Mouse (Mus musculus) lung, postnatal 4 days (tissue): ENCODE results near the gene Cacna2d3.

Experiments used
- DNase-seq, 2 experiments: peaks; one replicate each; pipeline ENCODE4 v3.0.0; 2021

The Cacna2d3 gene

DNA sequence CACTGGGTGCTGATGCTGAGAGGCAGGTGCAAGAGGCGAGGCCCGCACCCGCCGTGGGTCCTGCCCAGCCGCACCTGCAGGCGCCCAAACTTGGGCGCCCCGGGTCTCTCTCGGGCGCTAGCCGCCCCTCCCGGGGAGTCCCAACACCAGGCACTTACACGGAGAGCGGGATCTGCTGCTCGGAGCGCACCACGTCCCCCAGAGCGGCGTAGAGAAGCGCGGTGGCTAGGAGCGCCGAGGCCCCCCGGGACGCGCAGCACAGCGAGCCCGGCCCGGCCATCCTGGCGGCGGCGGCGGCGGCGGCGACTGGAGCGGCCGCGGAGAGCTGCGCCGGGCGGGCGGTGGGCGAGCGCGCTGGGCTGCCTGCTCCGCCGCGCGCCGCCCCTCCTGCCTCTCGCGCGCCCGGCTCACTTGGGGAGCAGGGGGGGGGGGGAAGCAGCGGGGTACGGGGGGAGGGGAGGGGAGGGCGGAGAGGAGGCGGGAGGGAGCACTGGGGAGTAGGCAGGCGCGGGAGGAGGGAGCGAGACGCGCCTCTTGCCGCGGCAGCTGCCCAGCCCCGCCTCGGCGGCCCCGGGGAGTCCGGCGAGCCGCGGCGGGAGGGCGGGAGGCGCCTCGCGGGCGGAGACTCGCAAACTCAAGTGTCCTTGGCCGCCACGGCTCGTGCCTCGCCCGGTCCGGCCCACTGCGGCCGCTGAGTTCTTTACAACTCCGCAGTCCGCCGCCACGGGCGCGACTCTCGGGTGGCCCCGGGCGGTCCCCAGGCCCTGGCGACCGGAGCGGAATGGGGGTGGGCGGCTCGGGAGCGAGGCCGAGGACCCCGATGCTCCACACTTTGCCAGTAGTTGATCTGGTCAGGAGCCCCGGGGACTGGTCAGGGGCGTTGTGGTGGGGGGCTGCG, at the start of gene Cacna2d3:
TSS of gene Cacna2d3 (minus strand) at position 377 of the 898 bp plus-strand sequence.
- DNase-seq = peak; percentile 46 to 83

DNA sequence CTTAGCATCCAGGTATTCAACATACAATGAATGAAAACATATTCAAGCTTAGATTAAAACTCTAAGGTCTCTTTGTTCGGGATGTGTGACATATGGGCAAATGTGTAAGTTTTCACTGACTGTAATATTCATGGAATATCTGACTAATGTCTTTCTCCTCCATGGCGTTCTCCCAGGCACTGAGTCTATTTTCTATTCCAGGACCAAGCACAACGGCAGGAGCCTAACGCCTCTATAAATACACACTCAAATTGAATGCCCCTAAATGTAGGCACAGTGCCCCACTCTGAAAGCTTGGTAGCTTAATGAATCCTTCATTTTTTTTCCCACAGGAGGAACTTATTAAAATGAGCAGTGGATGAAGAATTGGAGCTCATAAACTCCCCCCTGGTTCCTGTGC, 47.8 kb upstream of the Cacna2d3 start:
- DNase-seq = no peak

DNA sequence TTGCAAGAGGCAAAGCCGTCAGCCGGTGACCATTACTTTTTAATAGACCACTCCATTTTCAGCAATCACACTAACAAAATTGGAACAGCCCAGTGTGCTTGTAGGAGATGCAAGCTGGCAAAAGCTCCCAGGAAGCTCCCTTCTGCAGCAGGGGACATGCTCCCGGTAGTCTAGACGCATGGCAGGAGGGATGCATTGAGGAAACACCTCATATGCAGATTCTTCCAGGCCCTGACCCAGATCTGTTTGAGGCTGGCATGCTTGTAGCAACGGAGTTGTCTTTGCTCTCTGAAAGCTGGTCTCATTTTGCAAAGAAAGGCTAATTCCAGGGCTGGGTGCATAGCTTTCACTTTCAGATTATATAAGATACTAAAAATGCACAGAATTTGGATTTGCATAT, 31.2 kb upstream of the Cacna2d3 start:
- peak; percentile 5 to 44 for DNase-seq

DNA sequence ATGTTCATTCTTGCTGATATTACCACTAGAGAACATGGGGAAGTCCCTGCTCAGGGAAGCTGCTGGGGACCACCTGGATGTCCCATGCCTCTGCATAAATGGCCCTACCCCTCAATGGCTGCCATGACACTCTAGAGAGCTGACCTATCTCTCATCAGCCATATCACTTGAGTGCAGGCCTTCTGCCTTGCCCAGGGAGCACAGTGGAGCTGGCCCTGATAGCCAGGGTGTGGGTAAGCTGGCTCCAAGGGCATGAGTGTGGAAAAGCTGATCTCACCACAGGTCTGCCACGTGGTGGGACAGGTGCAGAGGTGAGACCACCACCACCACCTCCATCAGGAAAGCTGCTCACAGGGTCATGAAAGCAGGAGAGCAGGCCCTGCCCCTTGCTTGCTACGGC, 17.1 kb upstream of the Cacna2d3 start:
- DNase-seq = no peak

DNA sequence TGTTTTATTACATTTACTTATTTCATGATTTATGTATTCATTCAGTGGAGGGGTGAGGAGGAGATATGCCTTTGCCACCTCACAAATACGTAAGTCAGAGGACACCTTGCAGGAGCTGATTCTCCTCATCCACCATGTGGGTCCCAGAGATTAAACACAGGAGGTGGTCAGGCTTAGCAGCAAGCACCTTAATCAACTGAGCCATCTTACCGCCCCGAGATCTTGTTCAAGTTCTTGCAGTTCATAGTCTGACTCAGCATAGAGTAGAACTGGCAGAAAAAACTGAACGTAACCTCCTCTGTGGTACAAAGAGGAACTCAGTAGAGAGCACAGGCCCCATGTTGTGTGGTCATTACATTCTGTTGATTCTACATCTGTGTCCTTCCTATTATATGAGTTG, 8.6 kb upstream of the Cacna2d3 start:
- DNase-seq = no peak

DNA sequence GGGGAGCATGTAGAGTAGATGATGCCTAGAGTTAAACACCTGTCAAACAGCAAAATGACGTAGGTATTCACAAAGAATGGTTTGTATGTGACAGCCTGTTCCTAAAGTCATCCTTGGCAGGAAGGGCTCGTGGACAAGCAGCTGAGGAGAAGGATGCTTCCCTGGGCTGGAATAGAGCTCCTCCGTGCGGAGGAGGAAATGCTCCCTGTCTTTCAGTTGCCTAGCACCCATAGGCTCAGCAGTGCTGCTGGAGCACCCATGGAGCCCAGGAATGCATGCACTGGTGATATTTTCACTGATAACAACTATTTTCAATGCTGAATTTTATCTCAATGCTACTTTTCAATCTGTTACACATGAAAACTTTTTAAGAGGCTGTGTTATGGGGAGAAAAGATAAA, 7.3 kb upstream of the Cacna2d3 start:
- DNase-seq = no peak

DNA sequence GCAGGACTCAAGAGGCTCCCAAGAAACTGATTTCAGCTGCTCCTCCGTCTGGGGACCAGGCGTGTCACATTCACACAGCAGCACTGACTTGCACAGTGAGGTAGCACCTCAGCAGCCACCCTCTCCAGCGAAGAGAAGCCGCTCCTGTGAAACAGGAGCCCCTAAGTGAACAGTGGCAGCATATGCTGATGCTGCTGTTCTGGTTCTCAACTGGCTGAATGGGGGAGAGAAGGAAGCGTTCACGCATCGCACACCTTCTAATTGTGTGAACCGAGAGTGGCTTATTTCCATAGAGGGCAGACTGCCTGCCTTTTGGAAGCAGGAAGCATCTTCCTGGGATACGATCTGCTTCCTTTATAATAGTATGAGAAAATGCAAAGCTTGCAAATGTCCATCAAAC, 5.9 kb upstream of the Cacna2d3 start:
- no peak for DNase-seq

DNA sequence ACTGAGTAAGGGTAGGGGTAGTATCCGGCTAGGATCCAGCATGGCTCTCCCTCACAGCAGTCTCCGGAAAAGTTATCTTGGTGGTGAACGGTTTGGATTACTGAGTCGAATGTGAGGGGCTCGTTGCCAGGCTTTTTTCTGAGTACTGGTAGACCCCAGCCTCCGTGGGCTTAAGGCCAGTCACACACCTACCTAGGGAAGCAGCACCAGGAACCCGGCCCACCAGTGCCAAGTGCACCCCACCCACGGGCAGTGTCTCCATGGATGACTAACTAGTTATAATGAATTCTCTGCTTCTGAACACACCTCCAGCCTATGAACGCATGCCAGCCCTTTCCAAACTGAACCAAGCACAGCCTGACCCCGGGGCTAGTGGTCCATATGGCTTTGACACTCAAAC, 1.6 kb upstream of the Cacna2d3 start:
- no peak for DNase-seq

DNA sequence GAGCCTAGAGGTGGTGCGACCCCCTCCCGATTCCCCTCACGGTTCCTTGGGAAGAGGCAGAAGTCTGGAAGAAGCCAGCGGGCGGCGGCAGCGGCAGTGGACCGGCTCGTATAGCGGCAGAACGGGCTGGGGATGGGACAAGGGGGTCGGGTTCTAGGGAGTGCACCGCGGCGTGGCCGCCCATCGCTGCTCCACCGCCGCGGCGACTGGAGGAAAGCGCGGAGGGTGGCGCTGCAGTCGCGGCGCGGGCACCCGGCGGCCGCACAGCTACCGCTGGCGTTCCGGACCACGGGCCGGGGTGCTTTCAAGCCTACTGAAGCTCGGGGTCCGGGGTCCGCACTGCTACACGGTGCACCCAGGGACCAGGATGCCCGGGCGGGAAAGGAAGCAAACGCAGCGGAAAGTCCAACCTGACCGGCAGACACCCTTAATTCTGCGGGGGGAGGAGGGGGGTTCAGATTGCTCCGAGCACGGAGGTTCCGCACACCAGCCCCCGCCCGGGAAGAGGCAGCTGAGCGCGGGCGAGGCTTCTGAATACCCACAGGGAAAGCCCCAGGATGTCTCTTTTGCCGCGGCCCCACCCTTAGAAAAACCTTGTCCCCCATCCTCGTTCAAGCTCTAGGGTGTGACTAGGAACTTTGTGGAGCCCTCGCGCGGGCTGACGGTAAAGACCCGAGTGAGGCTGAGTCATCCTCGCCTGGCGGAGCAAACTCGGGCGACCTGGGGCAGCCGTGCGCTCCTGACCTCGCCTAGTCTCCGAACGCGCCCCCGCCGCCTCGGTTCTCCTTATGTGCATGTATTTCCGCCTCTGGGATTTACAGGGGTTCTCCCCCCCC, 940 bp upstream of the Cacna2d3 start:
- DNase-seq = peak in 1 of 2 experiments; percentile 56

DNA sequence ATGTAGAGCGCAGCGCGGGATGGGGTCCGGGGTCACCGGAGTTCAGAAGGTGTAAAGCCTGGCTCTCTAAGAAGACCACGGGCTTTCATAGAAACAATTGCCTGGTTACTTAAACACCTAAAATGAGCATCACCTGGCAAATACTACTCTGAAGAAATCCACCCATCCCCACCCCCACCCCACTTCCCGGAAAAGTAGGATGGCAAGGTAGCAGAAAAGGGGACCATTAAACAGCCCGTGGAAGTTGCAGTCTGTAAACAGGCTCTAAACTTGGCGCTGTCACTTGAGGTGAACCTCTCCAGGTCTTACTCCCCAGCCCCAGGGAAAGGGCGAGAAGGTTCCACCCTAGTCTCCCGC, 555 bp downstream of the Cacna2d3 start:
- no peak for DNase-seq

DNA sequence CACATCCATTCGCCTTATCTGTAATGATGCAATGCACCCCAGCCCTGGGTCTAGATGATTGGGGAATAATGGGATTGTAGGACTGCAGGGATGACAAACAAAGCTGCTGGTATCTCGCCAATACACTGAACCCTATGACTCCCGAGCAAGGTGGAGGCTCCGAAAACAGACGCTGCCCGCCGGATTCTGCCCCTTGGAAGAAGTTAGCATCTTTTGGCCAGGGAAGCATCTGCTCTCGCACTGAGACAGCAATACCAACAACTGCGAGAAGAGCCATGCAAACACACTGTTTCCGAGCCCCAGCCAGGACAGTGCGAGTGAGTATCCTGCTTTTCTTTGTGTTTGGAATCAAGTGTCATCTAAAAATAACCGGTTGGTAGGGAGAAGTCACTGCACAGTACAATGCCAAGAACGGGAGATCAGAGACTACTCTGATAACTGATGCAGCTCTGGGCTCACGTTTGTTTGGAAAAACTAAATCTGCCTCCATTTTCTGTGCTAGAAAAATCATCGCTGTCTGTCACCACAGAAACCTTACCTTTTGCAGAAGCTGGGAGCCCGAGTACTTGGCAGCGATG, 1.2 kb downstream of the Cacna2d3 start:
- DNase-seq = no peak

DNA sequence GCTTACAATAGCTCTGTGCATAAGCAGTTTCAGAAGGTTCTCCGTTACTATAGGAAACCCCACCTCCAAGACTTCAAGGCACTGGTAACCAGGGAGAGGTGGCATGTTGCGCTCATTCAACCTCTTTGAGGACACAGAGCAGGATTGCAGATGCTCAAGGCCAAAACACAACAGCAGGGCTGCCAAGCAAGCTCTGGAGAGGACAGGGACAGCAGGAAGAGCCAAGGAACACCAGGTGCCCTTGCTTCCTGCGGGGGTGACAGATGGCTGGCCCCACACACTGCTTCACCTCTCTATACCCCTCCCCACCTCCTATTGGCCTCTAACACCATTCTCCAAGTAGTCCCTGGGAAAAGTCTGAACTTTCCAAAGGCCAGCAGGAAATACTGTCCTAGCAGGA, 9.0 kb downstream of the Cacna2d3 start:
- no peak for DNase-seq

DNA sequence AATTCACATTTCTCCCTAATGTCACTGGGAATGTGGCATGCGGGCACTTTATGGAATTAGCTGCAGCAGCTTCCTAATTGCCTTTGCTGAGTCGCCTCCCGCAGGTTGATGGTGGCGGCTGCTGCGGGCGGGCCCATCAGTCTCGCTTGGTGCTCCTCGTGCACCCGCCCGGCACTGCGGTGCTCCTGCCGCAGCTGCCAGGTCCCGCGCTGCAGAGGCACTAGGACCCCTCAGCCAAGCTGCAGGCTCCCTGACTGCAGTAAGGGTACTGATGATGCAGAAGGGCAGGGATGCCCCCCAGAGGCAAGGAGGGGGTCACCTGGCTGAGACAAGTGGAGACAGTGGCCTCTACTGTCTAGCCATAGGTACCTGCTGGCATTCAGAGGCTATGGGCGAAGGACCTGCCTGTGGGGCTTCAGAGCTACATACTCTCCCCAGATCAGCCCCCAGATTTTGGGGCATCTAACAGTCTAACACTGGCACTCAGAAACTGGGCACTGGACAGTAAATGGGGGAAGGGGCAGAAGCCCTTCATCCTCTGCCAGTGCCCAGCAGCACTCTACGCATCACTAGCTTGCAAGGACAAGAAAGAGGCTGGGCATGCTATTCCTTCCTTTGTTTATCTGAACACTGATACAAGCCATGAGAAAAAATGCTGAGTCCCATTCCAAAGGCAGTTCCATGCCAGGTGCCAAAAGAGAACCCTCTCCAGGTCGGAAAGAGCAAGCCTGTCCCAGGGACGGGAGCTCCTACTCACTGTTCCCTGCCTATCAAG, 13.9 kb downstream of the Cacna2d3 start:
- DNase-seq = no peak

DNA sequence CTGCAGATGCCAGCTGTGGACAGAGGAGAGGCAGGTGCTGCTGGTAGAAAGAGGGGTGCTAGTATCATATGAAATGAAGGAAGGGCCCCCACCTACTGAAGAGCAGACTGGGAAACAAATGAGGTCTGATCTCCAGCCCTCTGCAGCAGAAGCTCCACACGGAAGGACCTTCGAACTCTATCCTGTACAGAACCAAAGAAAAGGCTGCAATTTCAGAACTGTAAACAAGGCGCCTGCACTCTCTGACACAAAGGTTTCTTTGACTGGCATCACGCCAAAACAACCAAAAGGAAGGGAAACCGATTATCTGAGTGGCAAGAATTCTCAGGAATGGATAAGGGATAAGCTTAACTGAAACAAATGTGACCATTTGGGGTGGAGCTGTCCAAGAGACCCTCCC, 18.9 kb downstream of the Cacna2d3 start:
- no peak for DNase-seq

DNA sequence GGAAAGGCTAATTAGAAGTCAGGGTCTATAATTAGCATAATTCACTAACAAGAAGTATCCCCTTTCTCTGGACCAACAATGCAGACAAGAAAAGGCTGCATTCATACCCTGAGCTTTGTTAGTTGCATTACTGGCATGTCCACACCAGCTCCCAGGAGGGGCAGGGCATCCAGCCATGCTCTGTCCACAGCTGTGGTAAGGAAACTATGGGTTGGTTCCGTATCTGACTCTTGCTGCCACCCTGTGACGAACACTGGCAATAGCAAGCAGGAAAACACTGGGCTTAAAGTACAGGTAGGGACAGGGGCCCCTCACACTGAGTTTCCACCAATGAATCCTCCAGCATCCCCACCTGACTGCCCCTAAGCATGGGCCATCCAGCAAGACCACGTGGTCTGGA, 25.5 kb downstream of the Cacna2d3 start:
- DNase-seq = peak; percentile 39 to 44

DNA sequence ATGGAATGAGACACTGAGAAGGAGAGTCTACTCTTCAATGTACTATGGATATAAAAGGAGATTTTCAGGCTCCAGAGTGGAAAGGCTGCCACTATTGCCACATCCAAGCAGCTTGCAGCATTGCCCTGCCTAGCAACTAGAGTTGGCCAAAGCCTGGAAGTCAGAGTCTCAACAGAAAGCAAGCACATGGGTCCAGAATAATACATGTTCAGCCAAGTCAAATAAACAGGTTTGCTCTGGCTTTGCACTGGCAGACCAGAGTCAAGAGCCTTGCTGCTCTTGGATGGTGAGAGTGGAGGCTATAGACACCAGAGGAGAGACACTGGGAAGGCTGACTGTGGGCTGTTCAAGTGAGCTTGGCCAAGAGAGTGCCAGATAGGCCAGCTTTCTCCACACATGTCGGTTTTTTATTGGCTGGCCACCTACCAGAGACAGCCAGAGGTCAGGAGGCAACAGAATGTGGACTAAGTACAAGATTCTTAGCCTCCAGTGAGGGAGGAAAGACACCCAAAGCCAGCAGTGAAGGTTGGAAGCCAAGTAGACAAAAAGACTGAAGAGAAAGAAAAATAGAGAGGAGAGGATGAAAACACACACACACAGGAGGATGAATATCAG, 49.1 kb downstream of the Cacna2d3 start:
- DNase-seq = peak; percentile 13 to 50

DNA sequence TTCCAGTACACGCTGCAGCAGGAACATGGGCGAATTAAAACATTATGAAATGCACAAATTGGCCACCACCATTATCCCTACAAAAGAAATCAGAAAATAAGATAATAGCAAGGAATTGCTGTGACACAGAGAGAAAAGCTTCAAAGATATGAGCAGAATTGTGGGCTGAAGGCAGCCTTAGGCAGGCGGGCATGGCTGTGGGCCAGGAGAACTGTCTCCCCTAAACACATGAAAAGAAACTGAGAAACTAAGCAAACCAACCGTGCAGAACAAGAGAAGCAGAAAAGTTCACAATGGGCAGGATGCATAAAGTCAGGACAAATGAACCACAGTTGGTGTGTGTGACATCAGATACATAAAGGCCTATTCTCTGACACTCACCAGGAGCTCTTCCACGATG, 51.8 kb downstream of the Cacna2d3 start:
- no peak for DNase-seq

DNA sequence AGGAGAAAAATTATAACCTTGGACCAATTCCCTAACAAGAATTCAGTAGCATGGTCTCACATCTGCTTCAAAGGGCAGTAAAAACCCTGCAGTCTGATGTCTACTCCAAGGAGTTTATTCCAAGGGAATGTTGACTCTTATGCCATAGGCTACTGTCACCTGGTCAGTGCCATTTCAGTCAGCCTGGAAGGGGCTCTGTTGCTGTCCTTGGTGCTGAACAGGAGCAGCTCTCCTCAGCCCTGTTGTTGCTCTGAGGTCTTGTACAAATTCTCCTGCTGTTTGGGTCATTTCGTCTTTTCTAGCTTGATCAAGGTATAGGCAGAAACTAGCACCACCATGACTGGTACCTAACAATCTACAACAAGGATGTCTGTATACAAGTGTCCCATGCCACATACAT, 64.7 kb downstream of the Cacna2d3 start:
- peak in 1 of 2 experiments; percentile 23 for DNase-seq

DNA sequence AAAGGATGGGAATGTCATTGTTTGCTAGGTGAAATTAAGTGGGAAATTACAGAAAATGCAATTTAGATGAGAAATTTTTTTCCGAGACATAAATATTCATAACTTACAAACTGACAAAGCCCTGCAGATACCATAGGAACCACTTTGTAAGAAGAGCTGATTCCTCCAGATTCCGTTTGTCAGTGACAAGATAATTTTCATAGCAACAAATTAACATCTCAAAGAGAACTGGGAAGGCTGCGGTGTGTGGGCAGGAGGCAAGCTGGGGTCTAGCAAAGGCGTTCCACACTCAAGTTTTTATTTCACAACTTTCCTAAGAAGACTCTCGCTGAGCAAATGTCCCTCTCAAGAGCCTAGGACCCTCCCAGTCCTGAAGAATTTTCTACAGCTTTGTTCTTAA, 71.1 kb downstream of the Cacna2d3 start:
- DNase-seq = no peak

DNA sequence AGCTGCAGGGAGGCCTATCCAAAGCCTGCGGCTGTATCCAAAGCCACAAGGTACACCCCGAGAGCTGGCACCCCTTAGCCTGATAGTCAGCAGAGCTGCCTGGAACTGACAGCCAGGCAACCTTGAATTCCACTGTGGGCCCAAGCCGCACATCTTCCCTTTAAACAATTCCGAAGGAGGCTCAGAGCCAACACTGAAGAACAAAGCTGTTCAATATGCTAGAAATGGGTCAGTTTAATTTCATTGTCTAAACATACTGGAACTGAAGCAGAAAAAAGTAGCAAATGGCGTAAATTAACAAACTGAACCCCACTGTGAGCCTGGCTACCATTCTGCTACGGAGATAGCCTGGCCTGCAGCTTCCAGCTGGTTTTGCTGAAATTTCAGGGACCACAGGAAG, 72.9 kb downstream of the Cacna2d3 start:
- no peak for DNase-seq

DNA sequence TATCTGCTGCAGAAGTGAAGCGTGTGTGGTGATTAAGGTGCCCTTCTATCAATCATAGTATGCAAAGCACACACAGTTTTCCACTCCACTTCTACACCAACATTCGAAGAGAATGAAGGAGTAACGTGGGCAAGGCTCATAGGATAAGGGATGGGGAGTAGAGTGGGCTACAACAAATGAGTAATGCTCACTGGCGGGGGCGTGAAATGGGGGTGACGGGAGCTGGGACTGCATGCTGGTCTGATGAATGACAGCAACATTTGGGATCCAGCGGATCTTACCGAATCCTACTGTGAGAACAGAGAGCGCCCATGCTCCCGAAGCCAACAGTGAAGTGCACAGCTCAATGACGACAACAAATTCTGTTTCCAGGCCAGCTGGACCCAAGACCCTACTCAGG, 76.2 kb downstream of the Cacna2d3 start:
- no peak for DNase-seq

DNA sequence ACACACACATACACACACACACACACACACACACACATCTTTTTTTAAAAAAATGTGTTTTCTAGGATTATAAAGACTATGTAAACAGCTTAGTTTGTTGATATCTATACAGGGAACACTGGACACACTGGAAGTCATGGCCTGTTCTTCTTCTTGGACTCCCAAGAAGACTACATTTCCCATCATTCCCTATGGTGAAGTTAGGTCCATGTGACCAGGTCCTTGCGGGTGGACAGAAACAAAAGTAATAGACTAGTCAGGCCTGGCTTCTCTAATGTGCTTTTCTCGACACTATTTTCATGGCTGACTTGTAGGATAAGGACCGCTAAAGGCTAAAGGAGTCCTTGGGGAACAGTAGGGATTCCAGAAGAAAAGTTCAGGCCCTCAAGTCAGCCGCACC, 78.4 kb downstream of the Cacna2d3 start:
- DNase-seq = no peak

DNA sequence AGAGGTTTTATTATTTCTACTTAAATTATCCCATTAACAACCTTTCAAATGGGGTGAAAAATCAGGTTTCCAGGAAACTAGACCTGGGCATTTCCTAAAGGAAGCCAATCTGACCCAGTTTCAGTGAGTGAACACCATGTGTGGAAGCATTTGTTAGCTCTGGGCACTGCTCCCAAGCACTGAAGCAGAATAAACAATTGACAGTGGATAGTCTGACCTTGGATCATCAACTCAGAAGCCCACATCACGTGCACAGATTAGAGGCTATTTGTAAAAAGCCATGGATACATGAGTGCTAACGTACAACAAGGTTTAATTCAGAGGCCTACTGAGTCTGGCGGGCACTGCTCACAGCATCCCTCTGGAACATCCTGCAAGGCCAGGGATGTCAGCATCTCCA, 82.4 kb downstream of the Cacna2d3 start:
- no peak for DNase-seq
